Mouse (Mus musculus) 3134 (cell line): ENCODE data around the gene Jkamp.

Source experiments
- DNase-seq: peaks from one replicate; pipeline ENCODE4 v3.0.0-alpha.2; 2011; ENCODE audit warnings: low spot score; ENCODE audit not compliant: insufficient read length; ENCODE audit errors: extremely low read depth

Gene Jkamp

GRCm38 (mm10) chr12:72085024-72085328, 413 bp upstream of the Jkamp start:
- peak; percentile 86 for DNase-seq

GRCm38 (mm10) chr12:72086166-72086825, 907 bp downstream of the Jkamp start:
- DNase-seq, result no peak

- DNase-seq, result no peak
Measured at GRCm38 (mm10) chr12:72089802-72090201, 4.4 kb downstream of the Jkamp start.

- DNase-seq, result no peak
Measured at GRCm38 (mm10) chr12:72096966-72097365, 11.6 kb downstream of the Jkamp start.

GRCm38 (mm10) chr12:72102776-72103175, 17.4 kb downstream of the Jkamp start:
- no peak for DNase-seq

GRCm38 (mm10) chr12:72104027-72104426, 18.6 kb downstream of the Jkamp start:
- no peak for DNase-seq

- DNase-seq, result peak; percentile 53
Measured at GRCm38 (mm10) chr12:72104525-72105281, 19.3 kb downstream of the Jkamp start.

- no peak for DNase-seq
Measured at GRCm38 (mm10) chr12:72115126-72115525, 29.7 kb downstream of the Jkamp start.

GRCm38 (mm10) chr12:72115686-72116345, 30.4 kb downstream of the Jkamp start:
- DNase-seq, result no peak

GRCm38 (mm10) chr12:72129203-72129602, 43.8 kb downstream of the Jkamp start:
- DNase-seq, result no peak

- DNase-seq, result no peak
Measured at GRCm38 (mm10) chr12:72150786-72151185, 65.4 kb downstream of the Jkamp start.
